Mouse (Mus musculus): ENCODE data around the gene 4932438H23Rik. TPM values are rescaled to one million over a fixed set of nuclear protein-coding genes. Genes with fewer than 3 reads are reported as not detected.
A peak's percentile ranks its signal among the peaks of the same experiment; 100 is the strongest.

The 4932438H23Rik gene
- 0.34 and 1.7 TPM in 2 replicates for polyA plus RNA-seq (2014; fragmentation: Nextera tagmentation; extraction: Ambion mirVana)

DNA sequence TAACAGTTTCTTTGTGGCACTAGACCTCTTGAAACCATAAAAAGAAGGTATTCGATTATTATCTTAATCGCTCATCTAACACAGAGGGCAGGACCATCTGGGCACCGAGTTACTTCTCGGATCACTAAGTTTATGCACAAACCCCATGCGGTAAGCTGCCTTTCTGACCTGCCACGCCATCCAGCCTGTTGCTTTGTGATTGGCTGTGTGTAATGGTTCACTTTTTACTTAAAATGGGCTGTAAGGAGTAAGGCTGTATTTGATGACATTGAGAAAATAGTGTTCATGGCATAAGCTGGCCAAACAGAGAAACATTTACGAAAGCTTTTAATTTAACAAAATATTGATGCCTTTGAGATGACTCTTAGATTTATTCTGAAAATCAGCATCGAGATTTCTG lies at the start of gene 4932438H23Rik:
TSS of gene 4932438H23Rik (minus strand) at position 101 of the 400 bp plus-strand sequence.
- Histone ChIP-seq H3K4me1 (ENCODE audit: control insufficient read depth, insufficient read depth, low read length) (peaks cover 11% of the 10 kb centered on the region), H3K27ac (replicated peaks; ENCODE audit: low read depth, low read length) (no peak within 1 kb of the TSS), H3K9me3 (ENCODE audit: control insufficient read depth, low read length) (no peaks in the 10 kb centered on the region), H3K9ac (replicated peaks; ENCODE audit: low read length) (no peak within 1 kb of the TSS), H3K4me3 (replicated peaks; ENCODE audit: low read depth, low read length) (no peak within 1 kb of the TSS), H3K27me3 (ENCODE audit: control insufficient read depth, insufficient read depth, low read length) (no peaks in the 10 kb centered on the region), H3K36me3 (ENCODE audit: control insufficient read depth, insufficient read depth, low read length) (no peaks in the 10 kb centered on the region), H3K4me2 (ENCODE audit: low read length) (no peak within 1 kb of the TSS)
- 89% methylated on average over 8 of the region's 8 CpGs for WGBS
- no peak for ATAC-seq (ENCODE audit: low FRiP score, low TSS enrichment)
- no peak for DNase-seq

DNA sequence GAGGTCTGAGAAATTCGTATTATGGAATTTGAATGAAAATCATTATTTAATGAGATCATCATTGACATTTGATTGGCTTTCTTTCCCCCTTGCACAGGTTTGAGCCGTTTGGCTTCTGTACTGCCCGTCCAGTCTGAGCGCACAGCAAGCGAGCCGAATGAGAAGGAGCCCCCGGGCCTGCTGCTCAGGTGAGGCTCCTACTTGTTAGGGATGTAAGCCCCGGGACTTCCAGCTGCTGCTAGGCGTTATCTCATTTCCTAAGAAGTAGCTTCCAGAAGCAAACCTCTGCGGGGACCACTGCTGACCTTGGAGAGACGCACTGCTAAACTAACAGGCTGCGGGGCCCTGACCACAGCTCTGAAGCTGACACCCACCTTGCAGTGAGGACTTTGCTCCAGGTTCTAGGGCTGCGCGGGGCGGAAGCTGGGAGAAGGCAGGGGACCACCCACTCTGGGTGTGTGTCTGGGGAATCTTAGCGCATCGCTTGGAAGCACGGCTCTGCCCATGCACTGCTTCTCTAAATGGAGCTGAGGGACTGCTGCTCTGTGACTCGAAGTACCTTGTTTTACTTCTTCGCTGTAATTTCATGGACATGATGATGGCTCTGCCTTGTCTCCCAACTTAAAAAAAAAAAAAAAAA lies 46.2 kb upstream of the 4932438H23Rik start:
- H3K4me3 ChIP-seq (replicated peaks; ENCODE audit: low read depth, low read length): no peak overlapping the region
- ATAC-seq (ENCODE audit: low FRiP score, low TSS enrichment): no peak
- H3K27me3 ChIP-seq (ENCODE audit: control insufficient read depth, insufficient read depth, low read length): peaks cover 44% of the 10 kb centered on the region
- no peaks in the 10 kb centered on the region for H3K9me3 ChIP-seq (ENCODE audit: control insufficient read depth, low read length)
- no peak overlapping the region for H3K9ac ChIP-seq (replicated peaks; ENCODE audit: low read length)
- H3K27ac ChIP-seq (replicated peaks; ENCODE audit: low read depth, low read length): no peak overlapping the region
- peak overlapping the region; percentile 2; the same call in 1 of the 2 replicates for H3K4me2 ChIP-seq (ENCODE audit: low read length)
- peak; percentile 50 for DNase-seq
- H3K36me3 ChIP-seq (ENCODE audit: control insufficient read depth, insufficient read depth, low read length): no peaks in the 10 kb centered on the region
- 18% methylated on average over 20 of the region's 20 CpGs for WGBS
- H3K4me1 ChIP-seq (ENCODE audit: control insufficient read depth, insufficient read depth, low read length): peaks cover 10% of the 10 kb centered on the region

DNA sequence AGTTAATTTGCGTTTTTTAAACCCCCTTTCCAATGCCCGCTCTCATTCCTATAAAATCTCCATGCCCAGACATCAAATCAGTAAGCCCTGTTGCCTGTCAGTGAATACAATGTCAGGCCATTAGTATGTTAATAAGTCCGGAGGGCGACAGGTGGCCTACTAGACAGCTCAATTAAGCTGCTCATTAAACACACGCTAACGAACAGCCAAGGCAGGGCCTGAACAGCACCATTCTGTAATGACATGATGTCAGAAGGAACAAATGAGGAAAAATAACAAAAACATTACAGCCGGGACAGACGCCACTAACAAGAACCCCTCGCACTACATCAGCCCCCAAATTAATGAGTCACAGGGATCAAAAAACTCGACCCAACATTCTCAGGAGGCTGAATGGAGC lies 45.5 kb upstream of the 4932438H23Rik start:
- Histone ChIP-seq H3K4me3 (replicated peaks; ENCODE audit: low read depth, low read length) (no peak overlapping the region), H3K36me3 (ENCODE audit: control insufficient read depth, insufficient read depth, low read length) (no peaks in the 10 kb centered on the region), H3K9ac (replicated peaks; ENCODE audit: low read length) (no peak overlapping the region), H3K9me3 (ENCODE audit: control insufficient read depth, low read length) (no peaks in the 10 kb centered on the region), H3K27me3 (ENCODE audit: control insufficient read depth, insufficient read depth, low read length) (peaks cover 50% of the 10 kb centered on the region), H3K4me2 (ENCODE audit: low read length) (peak overlapping the region; percentile 31), H3K27ac (replicated peaks; ENCODE audit: low read depth, low read length) (no peak overlapping the region), H3K4me1 (ENCODE audit: control insufficient read depth, insufficient read depth, low read length) (peaks cover 10% of the 10 kb centered on the region)
- 2% methylated on average over 10 of the region's 10 CpGs for WGBS
- peak; percentile 90 for ATAC-seq (ENCODE audit: low FRiP score, low TSS enrichment)
- peak; percentile 78 for DNase-seq

DNA sequence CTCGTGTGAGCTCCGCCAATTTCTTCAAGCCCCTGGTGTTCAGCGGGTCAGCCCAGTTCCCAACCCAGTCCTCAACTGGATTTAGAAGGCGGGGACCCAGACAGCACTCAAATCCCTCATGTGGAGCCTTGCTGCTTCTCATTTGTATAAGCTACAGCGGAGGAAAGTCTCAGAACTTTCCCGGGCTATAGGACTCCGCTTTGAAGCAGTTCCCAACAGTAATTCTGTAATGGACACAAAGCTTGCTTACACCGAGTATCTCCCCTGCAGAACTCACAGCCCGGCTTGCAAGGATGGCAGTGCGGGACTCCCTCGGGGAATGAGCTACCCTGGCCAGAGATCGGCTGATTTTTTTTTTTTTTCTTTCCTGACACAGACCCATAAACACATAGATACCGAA lies 45.1 kb upstream of the 4932438H23Rik start:
- H3K27ac ChIP-seq (replicated peaks; ENCODE audit: low read depth, low read length): 0 out of 2 replicates have a peak overlapping the region, but pooled peaks have one; percentile 5
- ATAC-seq (ENCODE audit: low FRiP score, low TSS enrichment): 0 out of 2 replicates have a peak, but pooled peaks have one; percentile 63
- 1% methylated on average over 13 of the region's 13 CpGs for WGBS
- DNase-seq: peak; percentile 69
- peaks cover 10% of the 10 kb centered on the region for H3K4me1 ChIP-seq (ENCODE audit: control insufficient read depth, insufficient read depth, low read length)
- H3K9ac ChIP-seq (replicated peaks; ENCODE audit: low read length): no peak overlapping the region
- peaks cover 54% of the 10 kb centered on the region for H3K27me3 ChIP-seq (ENCODE audit: control insufficient read depth, insufficient read depth, low read length)
- H3K36me3 ChIP-seq (ENCODE audit: control insufficient read depth, insufficient read depth, low read length): no peaks in the 10 kb centered on the region
- H3K4me3 ChIP-seq (replicated peaks; ENCODE audit: low read depth, low read length): no peak overlapping the region
- H3K4me2 ChIP-seq (ENCODE audit: low read length): peak overlapping the region; percentile 31
- no peaks in the 10 kb centered on the region for H3K9me3 ChIP-seq (ENCODE audit: control insufficient read depth, low read length)

DNA sequence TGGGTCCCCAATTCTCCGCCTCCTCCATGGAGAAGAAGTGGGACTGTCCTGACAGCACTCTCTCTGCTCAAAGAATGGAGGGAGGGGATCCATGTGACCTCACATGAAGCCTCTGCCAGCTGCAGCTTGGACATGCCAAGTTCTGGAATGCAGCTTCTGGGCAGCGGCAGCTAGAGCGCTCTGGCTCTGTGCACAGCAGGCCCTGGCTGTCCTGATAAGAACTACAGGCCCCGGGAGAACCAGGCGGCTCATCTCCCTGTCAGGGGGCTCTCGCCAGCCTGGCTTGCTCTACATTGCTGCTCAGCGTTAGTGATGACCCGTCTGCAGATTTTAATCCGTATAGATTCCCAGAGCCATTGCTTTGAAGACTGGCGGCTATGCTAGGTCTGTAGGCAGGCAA lies 44.6 kb upstream of the 4932438H23Rik start:
- ATAC-seq (ENCODE audit: low FRiP score, low TSS enrichment): no peak
- Histone ChIP-seq H3K27me3 (ENCODE audit: control insufficient read depth, insufficient read depth, low read length) (peaks cover 60% of the 10 kb centered on the region), H3K27ac (replicated peaks; ENCODE audit: low read depth, low read length) (no peak overlapping the region), H3K4me2 (ENCODE audit: low read length) (peak overlapping the region; percentile 31), H3K9ac (replicated peaks; ENCODE audit: low read length) (no peak overlapping the region), H3K9me3 (ENCODE audit: control insufficient read depth, low read length) (no peaks in the 10 kb centered on the region), H3K36me3 (ENCODE audit: control insufficient read depth, insufficient read depth, low read length) (no peaks in the 10 kb centered on the region), H3K4me3 (replicated peaks; ENCODE audit: low read depth, low read length) (no peak overlapping the region), H3K4me1 (ENCODE audit: control insufficient read depth, insufficient read depth, low read length) (peaks cover 10% of the 10 kb centered on the region)
- 13% methylated on average over 10 of the region's 10 CpGs for WGBS
- peak; percentile 49 for DNase-seq

DNA sequence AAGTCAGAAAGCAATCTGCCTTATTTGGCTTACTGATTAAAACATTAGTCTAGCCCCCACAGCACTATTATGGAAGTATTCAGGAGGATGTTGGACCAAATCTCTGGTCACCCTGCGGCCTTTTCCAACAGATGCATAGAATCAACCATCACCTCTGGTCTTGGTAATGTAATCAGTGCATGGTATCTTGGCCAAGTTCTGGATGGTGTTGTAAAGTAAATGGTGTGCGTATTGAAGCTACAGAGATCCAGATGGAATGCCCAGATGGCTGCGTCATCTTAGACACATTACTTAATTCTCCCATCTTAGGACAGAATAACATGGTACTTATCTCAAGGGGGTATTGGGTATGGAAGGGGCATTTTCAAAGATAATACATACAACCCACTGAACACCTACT lies 43.8 kb upstream of the 4932438H23Rik start:
- peaks cover 10% of the 10 kb centered on the region for H3K4me1 ChIP-seq (ENCODE audit: control insufficient read depth, insufficient read depth, low read length)
- no peak overlapping the region for H3K4me3 ChIP-seq (replicated peaks; ENCODE audit: low read depth, low read length)
- H3K27me3 ChIP-seq (ENCODE audit: control insufficient read depth, insufficient read depth, low read length): peaks cover 61% of the 10 kb centered on the region
- H3K27ac ChIP-seq (replicated peaks; ENCODE audit: low read depth, low read length): no peak overlapping the region
- 95% methylated on average over 3 of the region's 3 CpGs for WGBS
- H3K9ac ChIP-seq (replicated peaks; ENCODE audit: low read length): no peak overlapping the region
- H3K9me3 ChIP-seq (ENCODE audit: control insufficient read depth, low read length): no peaks in the 10 kb centered on the region
- ATAC-seq (ENCODE audit: low FRiP score, low TSS enrichment) (no peak), DNase-seq (no peak)
- no peaks in the 10 kb centered on the region for H3K36me3 ChIP-seq (ENCODE audit: control insufficient read depth, insufficient read depth, low read length)
- H3K4me2 ChIP-seq (ENCODE audit: low read length): no peak overlapping the region

DNA sequence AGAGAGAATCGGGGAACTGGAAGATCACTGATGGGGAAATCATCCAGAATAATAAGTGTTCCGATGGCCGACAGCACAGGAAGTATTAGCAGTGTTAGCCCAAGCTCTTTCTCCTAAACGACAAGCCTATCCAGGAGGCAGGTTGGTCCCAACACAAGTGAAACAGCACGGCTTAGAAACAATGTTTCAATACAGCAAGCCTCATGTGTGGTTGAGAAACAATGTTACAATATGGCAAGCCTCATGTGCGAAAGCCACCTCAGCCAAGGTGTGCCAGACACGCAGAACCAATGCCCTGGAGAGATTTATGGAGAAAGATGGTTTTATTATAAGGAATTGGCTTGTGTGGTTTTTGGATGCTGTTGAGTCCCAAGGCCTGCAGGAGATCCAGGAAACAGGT lies 43.2 kb upstream of the 4932438H23Rik start:
- no peak overlapping the region for H3K9ac ChIP-seq (replicated peaks; ENCODE audit: low read length)
- H3K4me2 ChIP-seq (ENCODE audit: low read length): no peak overlapping the region
- no peak overlapping the region for H3K27ac ChIP-seq (replicated peaks; ENCODE audit: low read depth, low read length)
- H3K4me3 ChIP-seq (replicated peaks; ENCODE audit: low read depth, low read length): no peak overlapping the region
- H3K27me3 ChIP-seq (ENCODE audit: control insufficient read depth, insufficient read depth, low read length): peaks cover 58% of the 10 kb centered on the region
- no peak for ATAC-seq (ENCODE audit: low FRiP score, low TSS enrichment)
- WGBS: 96% methylated on average over 7 of the region's 7 CpGs
- no peaks in the 10 kb centered on the region for H3K9me3 ChIP-seq (ENCODE audit: control insufficient read depth, low read length)
- peaks cover 10% of the 10 kb centered on the region for H3K4me1 ChIP-seq (ENCODE audit: control insufficient read depth, insufficient read depth, low read length)
- H3K36me3 ChIP-seq (ENCODE audit: control insufficient read depth, insufficient read depth, low read length): no peaks in the 10 kb centered on the region
- no peak for DNase-seq

DNA sequence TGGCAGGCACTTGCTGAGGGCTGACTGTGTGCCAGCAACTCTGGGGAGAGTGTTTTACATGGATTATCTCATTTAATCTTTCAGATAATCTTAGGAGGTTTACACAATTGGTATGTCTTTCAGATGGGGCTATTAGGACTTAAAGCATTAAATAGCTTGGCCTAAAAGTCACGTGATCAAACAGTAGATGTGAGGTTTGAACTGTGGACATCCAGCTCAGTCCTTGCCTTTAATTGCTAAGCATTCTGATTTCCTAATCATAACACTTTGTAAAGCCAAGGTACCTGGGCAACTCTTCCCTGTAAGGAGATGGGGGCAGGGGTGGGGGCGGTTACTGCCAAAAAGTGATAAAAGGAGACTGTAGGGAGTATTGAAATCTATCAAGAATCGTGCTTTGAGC lies 41.7 kb upstream of the 4932438H23Rik start:
- H3K36me3 ChIP-seq (ENCODE audit: control insufficient read depth, insufficient read depth, low read length): no peaks in the 10 kb centered on the region
- no peak for ATAC-seq (ENCODE audit: low FRiP score, low TSS enrichment)
- H3K27ac ChIP-seq (replicated peaks; ENCODE audit: low read depth, low read length): no peak overlapping the region
- no peak overlapping the region for H3K4me3 ChIP-seq (replicated peaks; ENCODE audit: low read depth, low read length)
- peaks cover 51% of the 10 kb centered on the region for H3K27me3 ChIP-seq (ENCODE audit: control insufficient read depth, insufficient read depth, low read length)
- H3K4me2 ChIP-seq (ENCODE audit: low read length): no peak overlapping the region
- H3K9ac ChIP-seq (replicated peaks; ENCODE audit: low read length): no peak overlapping the region
- WGBS: 87% methylated on average over 3 of the region's 3 CpGs
- H3K9me3 ChIP-seq (ENCODE audit: control insufficient read depth, low read length): no peaks in the 10 kb centered on the region
- no peak for DNase-seq
- peaks cover 10% of the 10 kb centered on the region for H3K4me1 ChIP-seq (ENCODE audit: control insufficient read depth, insufficient read depth, low read length)

DNA sequence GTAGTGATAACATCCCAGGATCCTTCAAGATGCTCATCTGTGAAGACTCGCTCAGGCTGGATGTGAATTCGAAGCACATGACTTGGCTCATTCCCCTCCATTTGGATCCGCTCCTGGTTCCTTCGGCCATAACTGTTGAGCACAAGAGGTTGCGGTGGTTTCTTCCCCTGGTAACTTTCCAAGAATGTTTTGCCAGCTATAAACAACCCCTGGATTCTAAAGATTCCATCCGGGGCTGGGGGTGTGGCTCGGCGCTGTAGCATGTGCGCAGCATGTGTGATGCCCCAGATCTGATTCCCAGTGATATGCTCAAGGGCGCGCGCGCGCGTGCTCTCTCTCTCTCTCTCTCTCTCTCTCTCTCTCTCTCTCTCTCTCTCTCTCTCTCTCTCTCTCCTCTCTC lies 35.0 kb upstream of the 4932438H23Rik start:
- Histone ChIP-seq H3K27me3 (ENCODE audit: control insufficient read depth, insufficient read depth, low read length) (0 out of 2 replicates have a peak, but pooled peaks cover 9% of the 10 kb centered on the region), H3K9ac (replicated peaks; ENCODE audit: low read length) (no peak overlapping the region), H3K27ac (replicated peaks; ENCODE audit: low read depth, low read length) (no peak overlapping the region), H3K4me2 (ENCODE audit: low read length) (no peak overlapping the region), H3K9me3 (ENCODE audit: control insufficient read depth, low read length) (no peaks in the 10 kb centered on the region), H3K36me3 (ENCODE audit: control insufficient read depth, insufficient read depth, low read length) (no peaks in the 10 kb centered on the region), H3K4me1 (ENCODE audit: control insufficient read depth, insufficient read depth, low read length) (no peaks in the 10 kb centered on the region; the same call in 1 of the 2 replicates), H3K4me3 (replicated peaks; ENCODE audit: low read depth, low read length) (no peak overlapping the region)
- ATAC-seq (ENCODE audit: low FRiP score, low TSS enrichment): no peak
- 96% methylated on average over 15 of the region's 15 CpGs for WGBS
- DNase-seq: no peak

Measured in midbrain, embryonic 14.5 days (tissue).